Mouse (Mus musculus) hindbrain, embryonic 15.5 days (tissue): ENCODE data around the gene Lpcat1. TPM values are rescaled to one million over a fixed set of nuclear protein-coding genes. Genes with fewer than 3 reads are reported as not detected.

Source experiments
- ATAC-seq: fragments of 200-750 bp; cut with Nextera tagmentation; 2 replicates; pipeline ENCODE4 v1.8.0; 2017; ENCODE audit warnings: low read depth, moderate number of reproducible peaks, moderate TSS enrichment; ENCODE audit not compliant: low FRiP score
- H3K27ac ChIP-seq: fragments of 300-500 bp; sonication (generic); replicated peaks from 2 replicates; pipeline ENCODE4 v1.5.1; 2015; ENCODE audit warnings: mild to moderate bottlenecking, inconsistent platforms
- H3K27me3 ChIP-seq: fragments of 300-500 bp; sonication (generic); 2 replicates; pipeline ENCODE4 v1.6.1; 2015; ENCODE audit warnings: control low read depth, inconsistent platforms
- H3K36me3 ChIP-seq: fragments of 300-500 bp; sonication (generic); 2 replicates; pipeline ENCODE4 v1.6.1; 2015; ENCODE audit warnings: control low read depth, inconsistent platforms
- H3K4me1 ChIP-seq: fragments of 300-500 bp; sonication (generic); replicated peaks from 2 replicates; pipeline ENCODE4 v1.6.1; 2015; ENCODE audit warnings: control low read depth, inconsistent platforms
- H3K4me2 ChIP-seq: fragments of 300-500 bp; sonication (generic); 2 replicates; pipeline ENCODE4 v1.6.1; 2015; ENCODE audit warnings: moderate library complexity, mild to moderate bottlenecking, inconsistent platforms
- H3K4me3 ChIP-seq: fragments of 300-500 bp; sonication (generic); 2 replicates; pipeline ENCODE4 v1.5.1; 2015; ENCODE audit warnings: mild to moderate bottlenecking, inconsistent platforms
- H3K9ac ChIP-seq: fragments of 300-500 bp; sonication (generic); 2 replicates; pipeline ENCODE4 v1.6.1; 2015; ENCODE audit warnings: inconsistent platforms
- H3K9me3 ChIP-seq: fragments of 300-500 bp; sonication (generic); 2 replicates; pipeline ENCODE4 v1.6.1; 2016; ENCODE audit warnings: control low read depth, inconsistent platforms
- WGBS: fragments of 180-500 bp; shearing (Covaris S2); methylation state at CpG from one replicate; pipeline ENCODE4 v1.1.7; 2015; 5-methylcytosine and 5-hydroxymethylcytosine counted together
- polyA plus RNA-seq: library from polyadenylated mRNA; unstranded; fragments of >200 nt; fragmentation: Nextera tagmentation; extraction: Ambion mirVana; gene quantifications from 2 replicates; pipeline ENCODE4 v1.2.1, GENCODE M21; 2015

The Lpcat1 gene
- polyA plus RNA-seq, 1 experiment from 2014 or later, result 74.3 TPM

DNA sequence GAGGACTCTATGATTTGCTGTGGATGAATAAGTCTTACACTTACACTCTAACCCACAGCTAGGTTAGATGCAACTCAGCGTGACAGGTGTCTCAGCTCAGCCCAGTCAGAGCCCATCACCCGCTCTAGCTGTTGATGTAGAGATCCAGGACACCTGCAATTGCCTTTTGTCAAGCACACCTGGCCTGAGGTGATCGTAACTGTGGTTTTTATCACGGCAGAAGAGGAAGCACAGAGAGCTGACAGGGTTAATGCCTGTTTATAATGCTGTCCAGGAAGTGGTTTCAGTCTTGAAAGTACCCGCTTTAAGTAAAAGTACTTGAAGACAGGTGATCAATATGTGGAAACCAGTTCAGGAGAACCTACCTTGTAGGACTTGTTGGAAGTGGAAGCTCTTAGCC is 32.3 kb upstream of the Lpcat1 start:
- H3K27me3 ChIP-seq, result no peaks in the 10 kb centered on the region
- no peak overlapping the region for H3K4me3 ChIP-seq
- H3K9ac ChIP-seq, result no peak overlapping the region
- H3K27ac ChIP-seq, result no peak overlapping the region
- H3K36me3 ChIP-seq, result no peaks in the 10 kb centered on the region
- H3K4me2 ChIP-seq, result no peak overlapping the region
- no peak for ATAC-seq
- WGBS, result 86% methylated on average over 5 of the region's 5 CpGs
- no peaks in the 10 kb centered on the region for H3K4me1 ChIP-seq
- no peaks in the 10 kb centered on the region for H3K9me3 ChIP-seq

DNA sequence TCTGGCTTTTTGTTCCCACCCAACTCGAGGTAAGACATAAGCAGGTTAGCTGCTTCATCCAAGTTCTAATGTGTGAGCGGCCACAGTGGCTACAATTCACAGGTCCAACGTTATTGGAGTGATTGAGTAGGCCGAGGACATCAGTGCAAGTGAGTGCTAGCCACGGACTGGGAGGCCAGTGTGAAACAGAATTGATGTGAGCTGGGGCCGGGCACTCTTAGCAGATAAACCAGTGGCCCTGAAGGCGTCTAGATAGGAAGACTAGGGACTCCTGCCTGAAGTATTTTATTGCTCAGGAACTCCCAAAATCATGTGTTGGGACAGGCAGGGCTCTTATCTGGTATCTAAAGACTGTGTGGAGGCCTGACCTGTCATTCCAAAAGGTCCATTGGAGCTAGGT is 31.3 kb upstream of the Lpcat1 start:
- 90% methylated on average over 7 of the region's 7 CpGs for WGBS

DNA sequence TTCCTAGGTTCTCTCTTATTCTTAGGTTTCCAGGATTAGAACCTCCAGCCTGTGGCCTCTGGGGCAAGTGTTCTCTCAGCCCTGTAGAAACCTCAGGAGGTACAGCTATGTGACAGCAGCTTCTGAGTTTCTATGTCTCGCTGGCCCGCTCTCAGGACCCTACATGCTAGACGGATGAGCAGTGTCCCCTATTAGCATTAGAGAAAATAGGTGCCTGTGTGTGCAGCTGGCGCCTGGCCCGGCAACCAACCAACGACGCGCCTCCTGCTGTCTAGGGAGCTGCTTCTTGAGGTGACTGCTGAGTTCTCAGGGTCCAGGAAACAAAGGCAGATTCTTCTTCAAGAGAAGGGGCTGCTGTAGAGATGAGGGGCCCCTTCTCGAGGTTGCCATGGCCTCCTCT is 27.9 kb upstream of the Lpcat1 start:
- Histone ChIP-seq H3K36me3 (no peaks in the 10 kb centered on the region), H3K9ac (no peak overlapping the region), H3K4me2 (no peak overlapping the region), H3K4me3 (no peak overlapping the region), H3K27me3 (no peaks in the 10 kb centered on the region), H3K9me3 (no peaks in the 10 kb centered on the region), H3K27ac (peak overlapping the region; percentile 57), H3K4me1 (no peaks in the 10 kb centered on the region)
- WGBS, result 32% methylated on average over 9 of the region's 9 CpGs
- ATAC-seq, result peak; percentile 59

More for the DNA sequence above, 31.3 kb upstream of the Lpcat1 start:
- no peaks in the 10 kb centered on the region for H3K9me3 ChIP-seq
- H3K27ac ChIP-seq, result no peak overlapping the region
- no peaks in the 10 kb centered on the region for H3K36me3 ChIP-seq
- H3K4me3 ChIP-seq, result no peak overlapping the region
- no peak for ATAC-seq
- H3K4me1 ChIP-seq, result no peaks in the 10 kb centered on the region
- no peak overlapping the region for H3K4me2 ChIP-seq
- no peak overlapping the region for H3K9ac ChIP-seq
- no peaks in the 10 kb centered on the region for H3K27me3 ChIP-seq

DNA sequence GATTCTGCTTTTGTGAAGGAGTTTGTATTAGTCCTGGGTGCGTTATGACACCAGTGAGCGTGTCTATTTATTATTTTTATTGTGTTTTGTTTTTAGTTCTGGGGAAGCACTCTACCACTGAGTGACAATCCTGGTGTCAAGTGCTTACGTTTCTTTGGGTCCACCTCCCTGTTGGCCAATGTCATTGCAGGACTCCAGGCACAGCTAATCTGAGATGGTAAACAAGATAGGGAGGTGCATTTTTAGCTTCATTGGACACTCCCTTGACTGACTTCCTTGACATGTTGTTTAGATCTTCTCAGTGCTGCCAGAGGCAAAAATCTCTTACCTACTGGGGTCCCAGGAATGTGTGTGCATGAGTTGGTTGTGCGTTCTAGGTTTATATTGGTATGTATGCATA is 26.0 kb upstream of the Lpcat1 start:
- Histone ChIP-seq H3K27ac (no peak overlapping the region), H3K4me3 (no peak overlapping the region), H3K27me3 (no peaks in the 10 kb centered on the region), H3K36me3 (no peaks in the 10 kb centered on the region), H3K4me1 (0 out of 2 replicates have a peak, but pooled peaks cover under 1% of the 10 kb centered on the region), H3K4me2 (no peak overlapping the region), H3K9me3 (no peaks in the 10 kb centered on the region), H3K9ac (no peak overlapping the region)
- ATAC-seq, result no peak
- 87% methylated on average over 4 of the region's 4 CpGs for WGBS

DNA sequence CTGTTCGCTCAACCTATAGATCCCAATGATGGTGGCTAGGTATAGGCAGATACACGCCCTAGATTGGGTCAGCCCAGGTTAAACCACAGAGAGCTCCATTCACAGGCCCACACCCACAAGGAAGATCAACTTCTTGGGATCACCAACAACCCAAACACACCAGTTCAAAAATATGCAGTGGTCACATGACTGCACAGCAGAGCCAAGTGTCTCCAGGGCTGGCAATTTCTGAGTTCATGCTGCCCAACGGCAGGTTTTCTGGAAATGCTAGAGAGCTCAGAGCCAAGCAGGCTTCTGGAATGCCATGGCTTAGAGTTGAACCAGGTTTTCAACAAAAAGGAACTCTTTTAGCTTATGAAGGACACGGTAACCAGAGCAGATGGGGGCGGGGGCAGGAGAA is 25.3 kb upstream of the Lpcat1 start:
- Histone ChIP-seq H3K36me3 (no peaks in the 10 kb centered on the region), H3K9me3 (no peaks in the 10 kb centered on the region), H3K4me1 (0 out of 2 replicates have a peak, but pooled peaks cover 5% of the 10 kb centered on the region), H3K27me3 (no peaks in the 10 kb centered on the region), H3K27ac (no peak overlapping the region), H3K9ac (no peak overlapping the region), H3K4me3 (no peak overlapping the region), H3K4me2 (no peak overlapping the region)
- no peak for ATAC-seq
- WGBS, result 91% methylated on average over 5 of the region's 5 CpGs

DNA sequence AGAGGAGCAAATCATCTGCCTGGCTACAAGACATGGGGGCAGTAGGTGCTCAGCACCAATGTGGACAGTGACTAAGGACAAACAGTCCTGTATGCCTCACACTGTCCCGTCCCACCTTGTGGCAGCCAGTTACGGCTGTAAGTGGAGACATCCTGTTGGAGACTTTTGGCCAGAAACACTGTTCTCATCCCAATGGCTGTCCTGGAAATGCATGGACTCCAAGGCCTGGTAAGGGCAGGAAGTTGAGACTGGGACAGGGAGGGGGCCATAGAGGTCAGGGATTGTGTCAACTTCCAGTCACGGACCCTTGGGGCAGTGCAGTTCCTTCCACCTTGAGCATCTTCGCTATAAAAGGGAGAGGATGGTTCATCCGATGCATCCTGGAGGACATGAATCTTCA is 24.6 kb upstream of the Lpcat1 start:
- no peak overlapping the region for H3K4me3 ChIP-seq
- H3K36me3 ChIP-seq, result no peaks in the 10 kb centered on the region
- no peak for ATAC-seq
- H3K9ac ChIP-seq, result no peak overlapping the region
- 0 out of 2 replicates have a peak, but pooled peaks cover 5% of the 10 kb centered on the region for H3K4me1 ChIP-seq
- WGBS, result 88% methylated on average over 5 of the region's 5 CpGs
- no peaks in the 10 kb centered on the region for H3K27me3 ChIP-seq
- H3K4me2 ChIP-seq, result no peak overlapping the region
- H3K9me3 ChIP-seq, result no peaks in the 10 kb centered on the region
- no peak overlapping the region for H3K27ac ChIP-seq

DNA sequence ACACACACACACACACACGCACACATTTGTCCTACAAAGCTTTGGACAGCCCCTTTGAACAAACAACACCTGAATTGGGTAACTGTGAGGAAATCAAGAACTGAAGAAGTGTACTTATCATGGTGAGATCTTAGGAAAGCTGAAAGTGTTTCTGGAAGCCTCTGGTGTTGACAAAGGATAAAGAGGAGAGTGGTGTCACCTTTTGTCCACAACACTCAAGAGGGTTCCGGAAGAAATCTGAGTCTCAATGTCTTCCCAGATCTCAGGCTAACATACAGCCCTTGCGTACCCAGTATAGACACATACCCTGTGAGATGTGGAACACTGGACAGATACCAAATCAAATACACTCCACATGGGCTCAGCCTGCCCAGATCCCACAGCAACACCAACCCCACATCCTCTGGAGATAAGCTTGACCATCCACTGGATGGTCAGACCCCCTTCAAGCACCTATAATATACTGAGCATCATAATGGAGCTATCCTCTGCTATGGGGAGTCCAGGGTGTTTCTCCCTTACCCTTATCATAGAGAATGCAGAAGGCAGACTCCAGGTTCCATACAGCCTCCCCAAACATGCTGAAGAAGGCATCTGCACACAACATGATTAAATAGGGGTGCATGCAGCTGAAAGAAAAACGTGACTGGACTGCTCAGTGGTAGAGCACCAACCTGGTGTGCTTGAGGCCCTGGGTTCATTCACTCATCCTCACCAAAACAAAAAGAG is 23.7 kb upstream of the Lpcat1 start:
- H3K9ac ChIP-seq, result no peak overlapping the region
- H3K4me3 ChIP-seq, result no peak overlapping the region
- H3K27me3 ChIP-seq, result no peaks in the 10 kb centered on the region
- H3K36me3 ChIP-seq, result no peaks in the 10 kb centered on the region
- no peak overlapping the region for H3K27ac ChIP-seq
- H3K4me1 ChIP-seq, result 0 out of 2 replicates have a peak, but pooled peaks cover 5% of the 10 kb centered on the region
- no peak for ATAC-seq
- 82% methylated on average over 4 of the region's 4 CpGs for WGBS
- no peaks in the 10 kb centered on the region for H3K9me3 ChIP-seq
- H3K4me2 ChIP-seq, result no peak overlapping the region

DNA sequence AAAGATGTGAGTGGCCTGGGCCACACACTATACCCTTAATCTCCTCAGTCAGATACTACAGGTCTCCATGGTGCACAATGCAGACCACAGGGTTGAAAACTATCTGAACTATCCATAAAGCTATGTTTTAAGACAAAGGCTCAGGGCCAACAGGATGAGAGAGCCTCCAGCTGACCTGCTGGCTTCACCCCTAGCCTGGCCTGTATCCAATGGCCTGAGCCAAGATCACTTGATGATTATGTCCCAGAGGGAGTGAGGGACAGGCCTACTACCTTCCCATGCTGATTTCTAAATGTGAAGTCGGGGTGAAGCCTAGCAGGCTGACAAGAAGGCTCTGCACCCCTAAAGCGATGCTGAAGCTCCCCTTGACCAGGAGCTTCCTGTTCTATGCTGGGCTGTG is 21.9 kb upstream of the Lpcat1 start:
- Histone ChIP-seq H3K36me3 (no peaks in the 10 kb centered on the region), H3K4me2 (no peak overlapping the region), H3K4me3 (no peak overlapping the region), H3K9me3 (no peaks in the 10 kb centered on the region), H3K27ac (no peak overlapping the region), H3K9ac (no peak overlapping the region), H3K4me1 (0 out of 2 replicates have a peak, but pooled peaks cover 5% of the 10 kb centered on the region), H3K27me3 (no peaks in the 10 kb centered on the region)
- 75% methylated on average over 2 of the region's 2 CpGs for WGBS
- no peak for ATAC-seq

DNA sequence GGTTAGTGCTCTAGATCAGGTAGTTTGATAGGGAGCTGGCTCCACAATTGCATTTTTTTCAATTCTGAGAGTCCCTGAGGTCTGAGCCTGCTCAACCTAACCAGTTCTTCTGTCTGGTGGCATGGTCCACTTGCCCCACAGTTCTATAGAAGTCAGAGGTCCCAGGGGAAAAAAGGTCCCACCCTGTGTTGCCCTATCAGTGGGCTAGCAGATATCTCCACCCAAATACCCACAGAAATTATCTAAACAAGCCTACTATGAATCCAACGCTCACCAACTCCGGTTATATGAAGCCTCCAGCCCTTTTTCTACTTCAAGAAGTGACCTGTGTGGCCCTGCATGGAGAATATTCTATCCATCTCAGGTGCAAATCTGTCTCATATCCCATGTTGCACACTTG is 20.9 kb upstream of the Lpcat1 start:
- Histone ChIP-seq H3K4me3 (no peak overlapping the region), H3K36me3 (no peaks in the 10 kb centered on the region), H3K4me2 (no peak overlapping the region), H3K9ac (no peak overlapping the region), H3K9me3 (no peaks in the 10 kb centered on the region), H3K27me3 (no peaks in the 10 kb centered on the region), H3K4me1 (0 out of 2 replicates have a peak, but pooled peaks cover 5% of the 10 kb centered on the region), H3K27ac (peak overlapping the region; percentile 81)
- no peak for ATAC-seq
- WGBS, result 88% methylated on average over 2 of the region's 2 CpGs

DNA sequence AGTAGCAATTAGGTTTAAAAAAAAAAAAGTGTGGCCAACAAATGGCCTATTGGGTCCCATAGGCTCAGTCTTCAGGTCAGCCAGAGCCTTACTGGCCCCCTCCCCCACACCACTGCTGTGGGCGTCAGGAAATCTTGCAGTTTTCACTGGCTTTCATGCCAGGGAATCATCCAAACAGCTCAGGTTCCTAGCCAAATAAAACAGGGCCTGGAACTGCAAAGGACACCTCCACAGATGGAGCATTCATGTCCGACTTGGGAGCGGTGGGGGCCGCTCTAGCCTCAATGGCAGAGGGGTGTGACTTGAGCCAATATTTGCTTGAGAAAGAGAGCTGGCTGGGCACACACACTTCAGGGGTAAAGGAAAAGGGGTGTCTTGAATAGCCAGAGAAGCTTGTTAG is 20.5 kb upstream of the Lpcat1 start:
- Histone ChIP-seq H3K27ac (peak overlapping the region; percentile 81), H3K9ac (no peak overlapping the region), H3K4me3 (no peak overlapping the region), H3K9me3 (no peaks in the 10 kb centered on the region), H3K4me2 (no peak overlapping the region), H3K27me3 (no peaks in the 10 kb centered on the region), H3K36me3 (no peaks in the 10 kb centered on the region), H3K4me1 (0 out of 2 replicates have a peak, but pooled peaks cover 5% of the 10 kb centered on the region)
- peak; percentile 90 for ATAC-seq
- 62% methylated on average over 4 of the region's 4 CpGs for WGBS

DNA sequence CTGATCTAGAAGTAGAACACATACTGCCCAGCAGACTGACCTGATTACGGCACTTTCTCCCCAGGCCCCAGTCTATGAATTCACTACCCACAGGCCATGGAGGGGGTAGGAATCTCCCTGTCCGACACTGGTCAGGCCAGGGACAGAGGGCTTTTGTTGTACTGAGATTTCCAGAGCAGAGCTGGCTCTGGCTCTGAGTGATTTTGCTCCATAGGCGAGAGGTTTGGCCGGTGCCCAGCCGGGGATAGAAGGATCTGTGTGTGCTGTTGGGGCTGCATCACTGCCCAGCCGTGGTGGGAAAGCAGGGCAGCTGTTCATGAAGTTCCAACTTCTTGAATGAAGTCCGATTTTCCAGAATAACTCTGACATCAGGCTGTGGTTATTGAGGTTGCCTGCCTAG is 20.1 kb upstream of the Lpcat1 start:
- 0 out of 2 replicates have a peak, but pooled peaks cover 5% of the 10 kb centered on the region for H3K4me1 ChIP-seq
- H3K27me3 ChIP-seq, result no peaks in the 10 kb centered on the region
- H3K36me3 ChIP-seq, result no peaks in the 10 kb centered on the region
- H3K4me2 ChIP-seq, result no peak overlapping the region
- WGBS, result 51% methylated on average over 7 of the region's 7 CpGs
- ATAC-seq, result peak; percentile 94
- peak overlapping the region; percentile 81 for H3K27ac ChIP-seq
- no peaks in the 10 kb centered on the region for H3K9me3 ChIP-seq
- H3K4me3 ChIP-seq, result no peak overlapping the region
- no peak overlapping the region for H3K9ac ChIP-seq

DNA sequence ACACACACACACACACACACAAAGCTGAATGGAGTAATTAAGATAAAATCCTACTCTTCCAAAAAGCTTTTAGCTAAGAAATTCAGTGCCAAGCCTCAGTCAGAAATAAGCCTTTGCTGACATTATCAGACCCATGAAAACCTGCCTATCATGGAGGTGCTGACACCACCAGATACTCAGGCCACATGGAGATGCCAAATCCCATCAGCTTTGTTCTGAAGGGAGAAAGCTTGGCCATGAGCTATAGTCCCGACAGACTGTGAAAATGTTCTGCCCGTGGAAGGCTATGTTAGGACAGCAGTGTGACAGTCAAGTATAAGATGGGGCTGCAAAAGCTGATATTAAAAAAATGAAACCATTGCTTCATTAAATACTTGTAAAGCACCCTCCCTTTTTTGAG is 19.5 kb upstream of the Lpcat1 start:
- H3K4me2 ChIP-seq, result no peak overlapping the region
- 0 out of 2 replicates have a peak, but pooled peaks cover 5% of the 10 kb centered on the region for H3K4me1 ChIP-seq
- H3K9me3 ChIP-seq, result no peaks in the 10 kb centered on the region
- WGBS, result 63% methylated on average over 2 of the region's 2 CpGs
- no peaks in the 10 kb centered on the region for H3K27me3 ChIP-seq
- ATAC-seq, result no peak
- H3K9ac ChIP-seq, result no peak overlapping the region
- no peak overlapping the region for H3K4me3 ChIP-seq
- H3K36me3 ChIP-seq, result no peaks in the 10 kb centered on the region
- H3K27ac ChIP-seq, result peak overlapping the region; percentile 81

DNA sequence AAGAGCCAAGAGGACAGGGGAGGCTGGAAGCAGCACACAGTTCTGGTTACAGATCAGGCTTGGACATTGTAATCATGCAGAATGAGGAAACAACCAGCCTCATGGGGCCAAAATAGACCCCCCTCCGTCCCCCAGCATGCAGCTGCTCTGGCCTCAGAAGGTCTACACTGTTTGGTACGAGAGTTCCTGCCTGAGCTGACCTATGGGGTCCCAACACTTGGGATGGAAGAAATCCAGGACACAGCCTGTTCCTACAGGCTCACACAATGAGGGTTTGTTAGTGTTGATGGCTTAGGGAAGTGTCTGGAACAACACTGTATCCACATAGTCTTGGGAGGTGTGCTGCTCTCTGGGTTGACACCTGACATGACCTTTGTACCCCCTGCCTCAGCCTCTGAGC is 18.8 kb upstream of the Lpcat1 start:
- Histone ChIP-seq H3K27me3 (no peaks in the 10 kb centered on the region), H3K9ac (no peak overlapping the region), H3K36me3 (no peaks in the 10 kb centered on the region), H3K9me3 (no peaks in the 10 kb centered on the region), H3K4me2 (no peak overlapping the region), H3K4me1 (0 out of 2 replicates have a peak, but pooled peaks cover 5% of the 10 kb centered on the region), H3K4me3 (no peak overlapping the region), H3K27ac (peak overlapping the region; percentile 81)
- ATAC-seq, result no peak
- 48% methylated on average over 2 of the region's 2 CpGs for WGBS
